Mouse (Mus musculus) intestine, embryonic 15.5 days (tissue): ENCODE measurements around the gene Klhl31. TPM values are rescaled to one million over a fixed set of nuclear protein-coding genes. Genes with fewer than 3 reads are reported as not detected.

Experiments
- polyA plus RNA-seq: library from polyadenylated mRNA; unstranded; fragments of >200 nt; fragmentation: Nextera tagmentation; extraction: Ambion mirVana; gene quantifications from 2 replicates; pipeline ENCODE4 v1.2.1, GENCODE M21; 2015

Gene Klhl31
- polyA plus RNA-seq, 1 experiment from 2014 or later, result 0.29 TPM

Other genes with a start within 250 kb of the Klhl31 start
- gene Lrrc1, start 91.6 kb upstream of the Klhl31 start, polyA plus RNA-seq, result 14.1 and 16.1 TPM in 2 replicates
- 13.0 and 13.5 TPM in 2 replicates for gene Gclc, start 118.0 kb downstream of the Klhl31 start, polyA plus RNA-seq